Mouse (Mus musculus): ENCODE data around the gene Tmem164.
A peak's percentile ranks its signal among the peaks of the same experiment; 100 is the strongest.
"Not testable (repeated sequence)": the region's sequence is repeated elsewhere in the genome, so short reads cannot be mapped to it uniquely, and the experiment has no call there.

The Tmem164 gene

GRCm38 (mm10) chrX:142681056-142681615 is at the start of gene Tmem164:
Tmem164 (plus strand) TSS chrX:142681406.
- DNase-seq (ENCODE audit: low spot score in 2 of 2): peak; percentile 9 to 33

- not testable (repeated sequence) for DNase-seq (ENCODE audit: low spot score in 2 of 2)
Measured at GRCm38 (mm10) chrX:142632990-142633389, 48.2 kb upstream of the Tmem164 start.

- no peak for DNase-seq (ENCODE audit: low spot score in 2 of 2)
Measured at GRCm38 (mm10) chrX:142647202-142647601, 34.0 kb upstream of the Tmem164 start.

- DNase-seq (ENCODE audit: low spot score in 2 of 2): no peak
Measured at GRCm38 (mm10) chrX:142650117-142650764, 31.0 kb upstream of the Tmem164 start.

GRCm38 (mm10) chrX:142664704-142665422 is 16.3 kb upstream of the Tmem164 start:
- no peak for DNase-seq (ENCODE audit: low spot score in 2 of 2)

GRCm38 (mm10) chrX:142665423-142665805 is 15.8 kb upstream of the Tmem164 start:
- DNase-seq (ENCODE audit: low spot score in 2 of 2): no peak

- no peak for DNase-seq (ENCODE audit: low spot score in 2 of 2)
Measured at GRCm38 (mm10) chrX:142669312-142670091, 11.7 kb upstream of the Tmem164 start.

- DNase-seq (ENCODE audit: low spot score in 2 of 2): no peak
Measured at GRCm38 (mm10) chrX:142670121-142670520, 11.1 kb upstream of the Tmem164 start.

GRCm38 (mm10) chrX:142671141-142671540 is 10.1 kb upstream of the Tmem164 start:
- no peak for DNase-seq (ENCODE audit: low spot score in 2 of 2)

- no peak for DNase-seq (ENCODE audit: low spot score in 2 of 2)
Measured at GRCm38 (mm10) chrX:142672701-142673100, 8.5 kb upstream of the Tmem164 start.

- DNase-seq (ENCODE audit: low spot score in 2 of 2): no peak
Measured at GRCm38 (mm10) chrX:142677193-142677592, 4.0 kb upstream of the Tmem164 start.

GRCm38 (mm10) chrX:142678499-142679474 is 2.4 kb upstream of the Tmem164 start:
- DNase-seq (ENCODE audit: low spot score in 2 of 2): no peak

GRCm38 (mm10) chrX:142679502-142680250 is 1.5 kb upstream of the Tmem164 start:
- DNase-seq (ENCODE audit: low spot score in 2 of 2): no peak

- DNase-seq (ENCODE audit: low spot score in 2 of 2): no peak
Measured at GRCm38 (mm10) chrX:142680391-142681055, 683 bp upstream of the Tmem164 start.

GRCm38 (mm10) chrX:142681616-142682141 is 473 bp downstream of the Tmem164 start:
- DNase-seq (ENCODE audit: low spot score in 2 of 2): no peak

GRCm38 (mm10) chrX:142682176-142682820 is 1.1 kb downstream of the Tmem164 start:
- no peak for DNase-seq (ENCODE audit: low spot score in 2 of 2)

- DNase-seq (ENCODE audit: low spot score in 2 of 2): no peak
Measured at GRCm38 (mm10) chrX:142682990-142683389, 1.8 kb downstream of the Tmem164 start.

- no peak for DNase-seq (ENCODE audit: low spot score in 2 of 2)
Measured at GRCm38 (mm10) chrX:142684674-142685073, 3.5 kb downstream of the Tmem164 start.

GRCm38 (mm10) chrX:142685676-142686075 is 4.5 kb downstream of the Tmem164 start:
- DNase-seq (ENCODE audit: low spot score in 2 of 2): no peak
